Mouse (Mus musculus): ENCODE results near the gene Mturn.

The Mturn gene

DNA sequence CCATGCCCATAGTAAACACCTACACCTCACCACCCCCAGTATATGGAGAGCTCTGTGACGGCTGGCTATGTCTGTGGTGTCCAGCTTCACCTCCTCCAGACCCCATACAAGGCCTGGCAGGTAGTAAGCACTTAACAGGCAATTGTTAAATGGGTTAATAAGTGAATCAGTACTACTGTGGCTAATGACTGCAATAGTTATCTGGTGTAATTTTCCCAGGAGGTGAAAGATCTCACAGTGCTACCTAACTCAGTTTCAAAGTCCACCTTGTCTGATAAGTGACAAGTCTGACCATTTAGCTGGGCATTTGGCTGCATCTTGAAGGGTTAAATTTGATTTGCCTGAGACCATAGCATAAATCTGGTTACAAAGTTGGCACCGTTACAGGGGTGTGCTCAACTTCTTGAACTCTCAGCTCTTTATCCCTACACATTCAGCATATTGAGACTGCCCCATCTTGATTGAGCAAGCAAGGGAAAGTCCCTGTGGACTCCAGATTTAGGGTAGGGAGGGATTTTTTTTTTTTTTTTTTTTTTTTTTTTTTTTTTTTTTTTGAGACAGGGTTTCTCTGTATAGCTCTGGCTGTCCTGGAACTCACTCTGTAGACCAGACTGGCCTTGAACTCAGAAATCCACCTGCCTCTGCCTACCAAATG lies 48.2 kb downstream of the Mturn start:
- in situ Hi-C loops (cut with MboI, MseI), result no loop called here

DNA sequence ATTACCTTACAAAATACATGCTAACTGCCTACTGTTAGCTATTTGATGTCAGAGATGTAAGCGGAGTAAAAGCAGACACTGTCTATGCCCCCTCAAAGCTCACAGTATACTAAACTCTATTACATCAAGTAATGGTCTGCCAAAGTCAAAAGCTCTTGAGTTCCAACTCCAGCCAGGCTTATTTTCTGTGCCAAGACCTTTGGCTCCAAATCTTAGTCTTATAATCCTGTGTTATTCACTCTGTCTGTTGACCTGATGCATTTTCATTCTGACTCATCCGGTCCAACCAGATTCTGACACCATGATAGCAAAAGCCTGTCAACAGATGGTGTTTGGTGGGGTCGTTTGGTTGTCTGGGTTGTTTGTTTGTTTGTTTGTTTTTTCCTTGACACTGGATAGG lies 50.3 kb downstream of the Mturn start:
- in situ Hi-C loops (cut with MboI, MseI), result no loop called here

DNA sequence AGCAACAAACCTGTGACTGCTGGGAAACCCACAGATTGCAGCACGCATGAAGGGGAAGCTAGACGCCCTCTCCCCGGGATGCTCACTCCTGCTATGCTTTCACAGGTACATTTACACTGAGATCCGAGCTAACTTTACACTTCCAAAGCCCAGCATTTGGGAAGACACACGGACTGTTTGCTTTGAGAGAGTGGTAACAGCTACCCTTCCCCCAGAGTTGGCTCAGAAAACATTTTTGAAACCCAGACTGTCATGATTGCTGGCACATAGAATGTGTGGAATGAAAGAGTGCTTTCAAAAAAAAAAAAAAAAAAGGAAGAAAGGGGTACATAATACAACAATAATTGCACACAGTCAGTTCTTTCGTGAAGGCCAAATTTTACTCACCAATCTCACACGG lies 51.3 kb downstream of the Mturn start:
- in situ Hi-C loops (cut with MboI, MseI), result no loop called here

GRCm38 (mm10) chr6:54736126-54736525 lies 54.7 kb downstream of the Mturn start:
- in situ Hi-C loops (cut with MboI, MseI), result no loop called here

- in situ Hi-C loops (cut with MboI, MseI), result no loop called here
Observed at GRCm38 (mm10) chr6:54737255-54737654, 55.8 kb downstream of the Mturn start.

GRCm38 (mm10) chr6:54737684-54738083 lies 56.3 kb downstream of the Mturn start:
- in situ Hi-C loops (cut with MboI, MseI), result no loop called here

DNA sequence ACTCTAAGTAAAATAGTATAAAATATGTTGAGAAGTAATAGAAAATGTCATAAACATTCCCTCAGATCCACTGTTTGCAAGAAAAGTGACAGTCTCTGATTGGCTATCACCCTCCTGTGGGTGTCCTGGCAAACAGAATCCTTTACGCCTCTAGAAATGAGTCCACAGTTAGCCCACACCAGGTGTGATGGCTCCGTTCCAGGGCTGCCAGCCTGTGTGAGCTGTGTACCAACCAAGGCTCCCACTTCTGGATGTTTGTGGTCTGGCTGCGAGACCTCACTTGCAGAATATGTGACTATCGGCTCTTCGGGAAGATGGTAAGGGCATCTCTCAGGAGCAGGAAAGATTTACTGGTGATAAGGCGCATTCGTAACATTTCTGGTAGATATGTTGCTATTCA lies 67.6 kb downstream of the Mturn start:
- in situ Hi-C loops (cut with MboI, MseI), result no loop called here

- in situ Hi-C loops (cut with MboI, MseI), result no loop called here
Observed at GRCm38 (mm10) chr6:54751621-54752020, 70.2 kb downstream of the Mturn start.

DNA sequence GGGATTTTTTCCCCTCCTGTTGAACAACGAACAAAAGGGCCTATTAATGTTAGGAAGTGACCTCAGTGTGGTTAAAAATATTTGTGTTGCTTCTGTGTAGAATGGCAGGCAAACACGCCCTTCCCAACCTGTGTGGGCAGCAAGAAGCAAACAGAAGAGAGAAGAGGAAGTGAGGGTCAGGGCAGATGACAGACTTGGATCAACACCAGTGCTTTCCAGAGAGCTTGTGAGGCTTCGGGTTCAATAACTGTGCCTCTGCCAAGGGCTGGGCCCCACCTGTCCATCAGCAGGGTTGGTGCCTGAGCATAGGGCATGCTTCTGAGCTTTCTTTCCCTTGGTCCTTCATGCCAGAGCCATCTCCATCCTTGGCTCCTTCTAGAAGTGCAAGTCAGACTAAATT lies 70.7 kb downstream of the Mturn start:
- in situ Hi-C loops (cut with MboI, MseI), result no loop called here
